Mouse (Mus musculus): ENCODE data around the gene Atxn2l. TPM values are rescaled to one million over a fixed set of nuclear protein-coding genes. Genes with fewer than 3 reads are reported as not detected.

The Atxn2l gene
- polyA plus RNA-seq, 1 experiment, result 956 TPM

DNA sequence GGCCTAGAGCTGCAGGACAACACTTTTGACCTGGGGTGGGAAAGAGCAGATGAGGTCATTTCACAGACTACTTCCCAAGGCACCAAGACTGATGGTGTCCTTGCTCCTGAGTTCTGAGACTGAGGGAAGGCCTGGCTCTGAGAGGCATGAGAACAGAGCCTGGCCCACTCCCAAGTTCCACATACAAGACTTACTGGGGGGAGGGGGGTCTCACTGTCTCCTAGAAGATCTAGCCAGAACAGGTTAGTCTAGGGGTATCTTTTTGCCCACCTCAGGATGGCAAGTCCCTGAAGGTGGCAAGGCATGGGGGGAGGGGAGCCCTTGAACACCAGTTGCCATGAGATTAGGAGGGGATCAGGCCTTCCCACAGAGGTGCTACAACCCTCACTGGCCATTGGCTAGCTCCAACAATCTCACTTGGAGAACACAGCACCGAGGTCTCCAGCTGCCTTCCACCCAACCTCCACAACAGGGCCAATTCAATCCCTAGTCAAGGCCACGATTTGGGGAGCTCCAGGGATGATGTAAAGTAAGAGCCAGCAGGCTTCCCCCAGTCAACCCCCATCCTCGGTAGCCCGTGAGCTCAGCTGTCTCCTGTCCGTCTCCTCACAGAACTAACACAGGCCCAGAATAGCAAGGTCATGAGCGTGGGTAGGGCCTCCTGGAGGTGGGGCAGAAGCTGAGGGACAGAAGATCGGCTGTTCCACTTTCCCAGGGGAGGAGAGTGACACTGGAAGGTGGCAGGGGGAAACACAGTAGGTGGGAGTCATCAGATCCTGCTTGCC, 37.8 kb downstream of the Atxn2l start:
- Histone ChIP-seq H3K27me3 (replicated peaks) (peaks cover 5% of the 10 kb centered on the region), H3K4me1 (peaks cover 100% of the 10 kb centered on the region), H3K36me3 (replicated peaks; ENCODE audit: low read length) (peaks cover 83% of the 10 kb centered on the region), H3K9me3 (no peaks in the 10 kb centered on the region), H3K4me3 (replicated peaks) (peak overlapping the region; percentile 86)
- no peak for TF ChIP-seq FLI1 (IDR thresholded peaks at IDR 0.05; ENCODE audit: low read length)
- no peak for TF ChIP-seq GATA1 (IDR thresholded peaks at IDR 0.05; ENCODE audit: borderline replicate concordance, low read length)

DNA sequence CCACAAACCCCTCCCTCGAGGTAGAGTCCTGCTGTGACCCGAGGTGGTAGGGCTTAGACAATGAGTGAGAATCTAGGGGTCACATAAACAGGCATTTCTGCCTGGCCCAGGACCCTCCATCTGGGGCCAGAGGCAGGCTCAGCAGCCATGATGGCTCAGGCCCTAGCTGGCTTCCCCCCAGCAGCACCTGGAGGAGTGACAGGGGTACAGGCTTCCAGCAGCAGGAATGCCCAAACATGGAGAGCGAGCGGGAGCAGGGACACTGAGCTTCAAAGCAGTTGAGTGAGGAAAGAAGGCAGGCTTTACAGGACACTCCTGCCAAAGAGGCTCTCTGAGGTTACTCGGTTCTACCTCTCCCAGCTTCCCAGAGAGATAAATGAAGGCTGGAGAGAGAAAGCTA, 38.4 kb downstream of the Atxn2l start:
- H3K9me3 ChIP-seq, result no peaks in the 10 kb centered on the region
- peaks cover 6% of the 10 kb centered on the region for H3K27me3 ChIP-seq (replicated peaks)
- peaks cover 100% of the 10 kb centered on the region for H3K4me1 ChIP-seq
- TF ChIP-seq GATA1 (IDR thresholded peaks at IDR 0.05; ENCODE audit: borderline replicate concordance, low read length), result no peak
- H3K36me3 ChIP-seq (replicated peaks; ENCODE audit: low read length), result peaks cover 80% of the 10 kb centered on the region
- H3K4me3 ChIP-seq (replicated peaks), result peak overlapping the region; percentile 80

DNA sequence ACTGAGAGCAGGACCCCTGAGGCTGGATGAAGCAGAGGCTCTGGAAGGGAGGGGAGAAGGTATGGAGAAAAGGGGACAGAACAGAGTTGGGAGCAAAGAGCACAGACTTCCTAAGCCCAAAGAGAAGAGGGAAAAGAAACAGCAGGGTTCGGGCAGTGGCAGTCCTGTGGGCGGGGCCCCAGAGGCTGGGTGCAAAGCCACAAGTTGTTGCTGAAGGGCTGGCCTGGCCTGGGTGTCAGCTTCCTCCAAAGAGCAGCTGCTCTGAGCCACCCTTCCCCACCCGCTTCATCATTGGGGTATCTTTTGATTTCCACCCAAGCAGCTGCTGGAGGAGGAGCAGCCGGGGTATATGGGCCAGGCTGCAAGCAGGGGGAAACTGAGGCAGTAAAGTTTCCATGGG, 39.1 kb downstream of the Atxn2l start:
- H3K4me1 ChIP-seq, result peaks cover 100% of the 10 kb centered on the region
- peaks cover 79% of the 10 kb centered on the region for H3K36me3 ChIP-seq (replicated peaks; ENCODE audit: low read length)
- peak overlapping the region; percentile 80 for H3K4me3 ChIP-seq (replicated peaks)
- H3K27me3 ChIP-seq (replicated peaks), result peaks cover 6% of the 10 kb centered on the region
- H3K9me3 ChIP-seq, result no peaks in the 10 kb centered on the region
- TF ChIP-seq GATA1 (IDR thresholded peaks at IDR 0.05; ENCODE audit: borderline replicate concordance, low read length) (no peak), FLI1 (IDR thresholded peaks at IDR 0.05; ENCODE audit: low read length) (no peak)

DNA sequence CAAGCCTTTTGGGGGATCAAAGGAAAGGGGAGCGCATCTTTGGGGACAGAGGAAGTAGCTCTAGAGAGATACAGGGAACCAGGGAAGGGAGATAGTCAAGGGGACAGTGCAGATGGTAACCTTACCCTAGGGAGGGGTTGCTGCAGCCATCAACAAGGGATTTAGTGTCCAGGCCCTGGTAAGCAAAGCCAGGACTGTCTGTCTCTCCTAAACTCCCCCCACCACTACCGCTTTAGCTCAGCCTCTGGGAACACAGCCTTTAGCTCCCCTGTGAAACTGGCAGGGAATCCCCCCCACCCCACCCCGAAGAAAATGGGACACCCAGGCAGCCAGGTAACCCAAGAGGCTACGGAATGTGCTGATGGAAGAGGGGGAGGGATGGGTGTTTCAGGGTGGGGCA, 39.7 kb downstream of the Atxn2l start:
- peaks cover 6% of the 10 kb centered on the region for H3K27me3 ChIP-seq (replicated peaks)
- H3K4me3 ChIP-seq (replicated peaks), result peak overlapping the region; percentile 80
- TF ChIP-seq FLI1 (IDR thresholded peaks at IDR 0.05; ENCODE audit: low read length) (no peak), GATA1 (IDR thresholded peaks at IDR 0.05; ENCODE audit: borderline replicate concordance, low read length) (no peak)
- no peaks in the 10 kb centered on the region for H3K9me3 ChIP-seq
- peaks cover 100% of the 10 kb centered on the region for H3K4me1 ChIP-seq
- H3K36me3 ChIP-seq (replicated peaks; ENCODE audit: low read length), result peaks cover 78% of the 10 kb centered on the region

DNA sequence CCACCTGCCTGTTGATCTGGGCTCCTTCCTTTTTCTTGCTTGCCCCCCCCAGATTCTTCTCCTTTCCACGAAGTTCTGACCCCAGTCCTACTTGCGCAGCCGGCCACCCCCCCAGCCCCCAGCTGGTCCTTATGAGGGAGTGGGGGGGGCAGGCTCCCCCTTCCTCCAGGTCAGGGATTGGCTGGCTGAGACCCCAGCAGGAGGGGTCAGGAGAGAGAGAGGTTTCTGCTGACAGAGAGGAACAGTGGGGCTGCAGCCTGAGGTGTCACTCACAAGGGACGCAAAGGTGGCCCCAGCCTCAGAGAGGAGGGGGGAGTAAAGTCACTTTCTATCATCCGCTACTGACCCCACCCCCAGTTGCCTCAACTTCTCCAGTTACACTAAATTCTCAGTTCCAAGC, 40.2 kb downstream of the Atxn2l start, which contains the start of gene Atp2a1:
Gene Atp2a1 (minus strand): TSS at position 105 of the 400 bp plus-strand sequence.
- TF ChIP-seq FLI1 (IDR thresholded peaks at IDR 0.05; ENCODE audit: low read length) (no peak), GATA1 (IDR thresholded peaks at IDR 0.05; ENCODE audit: borderline replicate concordance, low read length) (no peak)
- Histone ChIP-seq H3K9me3 (no peaks in the 10 kb centered on the region), H3K36me3 (replicated peaks; ENCODE audit: low read length) (peaks cover 78% of the 10 kb centered on the region), H3K27me3 (replicated peaks) (peaks cover 6% of the 10 kb centered on the region), H3K4me1 (peaks cover 100% of the 10 kb centered on the region), H3K4me3 (replicated peaks) (peak within 1 kb of the TSS; percentile 80)

DNA sequence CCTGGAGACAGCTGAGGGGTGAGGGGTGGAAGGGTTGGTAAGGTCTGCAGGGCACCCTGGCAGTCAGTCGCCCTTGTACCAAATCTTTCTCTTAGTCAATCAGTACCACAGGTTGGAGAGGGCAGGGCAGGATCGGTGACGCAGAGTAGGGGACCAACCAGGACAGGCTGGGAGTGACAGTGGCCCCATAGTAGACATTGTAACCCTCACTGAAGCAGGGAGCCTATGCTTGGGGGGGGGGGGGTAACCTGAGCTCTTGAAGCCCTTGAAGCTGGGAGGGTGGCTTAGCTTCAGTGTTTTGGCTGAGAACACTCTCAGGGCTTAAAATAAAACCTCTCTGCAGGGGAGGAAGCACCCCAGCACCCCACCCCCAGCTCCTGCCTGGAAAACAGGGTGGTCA, 41.6 kb downstream of the Atxn2l start:
- Histone ChIP-seq H3K4me1 (peaks cover 100% of the 10 kb centered on the region), H3K36me3 (replicated peaks; ENCODE audit: low read length) (peaks cover 78% of the 10 kb centered on the region), H3K27me3 (replicated peaks) (peaks cover 6% of the 10 kb centered on the region), H3K4me3 (replicated peaks) (no peak overlapping the region), H3K9me3 (no peaks in the 10 kb centered on the region)
- TF ChIP-seq FLI1 (IDR thresholded peaks at IDR 0.05; ENCODE audit: low read length) (no peak), GATA1 (IDR thresholded peaks at IDR 0.05; ENCODE audit: borderline replicate concordance, low read length) (no peak)

DNA sequence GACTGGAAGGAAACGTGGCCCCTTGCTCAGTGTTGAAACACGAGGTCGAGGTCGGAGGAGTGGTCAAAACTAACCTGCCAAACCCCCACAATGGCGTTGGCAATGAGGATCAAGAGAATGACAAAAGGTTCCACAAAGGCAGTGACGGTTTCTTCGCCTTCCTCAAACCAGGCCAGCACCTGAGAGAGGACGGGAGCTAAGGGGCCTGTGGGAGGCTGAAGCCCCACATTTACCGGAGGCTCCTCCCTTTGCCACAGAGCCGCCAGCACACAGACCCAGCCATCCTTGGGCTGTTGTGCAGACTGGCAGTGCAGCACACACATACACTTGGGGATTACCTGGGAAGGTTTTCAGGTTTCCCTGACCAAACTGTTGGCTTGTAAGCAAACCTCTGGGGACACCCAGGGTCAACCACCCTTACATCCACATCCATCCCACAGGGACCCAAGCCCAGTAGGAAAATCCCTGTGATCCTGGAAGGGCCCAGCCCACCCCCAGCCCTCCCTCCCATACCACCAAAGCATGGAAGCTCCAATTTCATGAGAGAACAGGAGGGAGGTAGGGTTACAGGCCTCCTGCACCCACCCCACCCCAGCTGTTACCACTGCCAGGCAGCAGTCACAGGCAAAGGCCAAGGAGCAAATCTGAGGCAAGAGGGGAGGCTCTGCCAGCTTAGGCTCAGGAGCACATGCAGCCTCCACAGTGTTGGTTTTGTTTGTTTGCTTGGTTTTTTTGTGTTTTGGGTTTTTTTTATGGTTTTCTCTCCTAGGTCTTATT, 42.4 kb downstream of the Atxn2l start:
- peaks cover 100% of the 10 kb centered on the region for H3K4me1 ChIP-seq
- H3K36me3 ChIP-seq (replicated peaks; ENCODE audit: low read length), result peaks cover 79% of the 10 kb centered on the region

DNA sequence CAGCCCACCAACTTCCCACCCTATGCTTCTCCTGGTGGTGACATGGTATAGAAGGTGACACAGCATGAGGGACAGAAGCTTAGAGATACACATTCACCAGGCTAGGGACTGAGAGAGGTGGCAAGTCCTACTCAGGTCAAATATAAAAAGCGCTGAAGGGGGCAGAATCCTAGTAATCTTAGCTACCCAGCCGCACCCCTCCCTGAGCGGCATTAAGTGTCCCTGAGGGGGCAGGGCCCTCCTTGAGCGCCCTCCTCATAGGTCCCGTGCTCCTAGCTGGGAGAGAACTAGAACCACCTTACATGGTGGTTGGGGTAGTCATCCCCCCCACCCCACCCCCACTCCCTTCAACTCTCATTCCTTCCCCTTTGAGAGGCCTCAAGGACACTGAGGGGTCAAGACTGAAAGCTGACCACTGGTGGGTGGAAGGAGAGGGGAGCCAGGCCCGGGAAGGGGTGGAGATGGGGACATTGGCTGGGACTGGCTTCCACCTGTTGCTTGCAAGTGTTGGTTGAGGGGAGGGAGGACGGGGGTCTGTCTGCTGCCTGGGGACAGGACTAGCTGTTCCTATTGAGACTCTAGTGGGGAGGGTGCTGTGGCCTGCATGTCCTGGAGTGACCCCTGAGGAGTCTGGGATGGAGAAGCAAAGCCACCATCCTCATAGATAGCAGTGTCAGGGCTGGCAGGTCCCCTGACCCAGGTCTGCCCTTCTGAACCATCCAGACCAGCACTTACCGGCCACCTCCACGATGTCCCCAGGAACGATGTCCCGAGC, 44.2 kb downstream of the Atxn2l start:
- peaks cover 6% of the 10 kb centered on the region for H3K27me3 ChIP-seq (replicated peaks)
- peaks cover 73% of the 10 kb centered on the region for H3K36me3 ChIP-seq (replicated peaks; ENCODE audit: low read length)
- peaks cover 95% of the 10 kb centered on the region for H3K4me1 ChIP-seq
- TF ChIP-seq GATA1 (IDR thresholded peaks at IDR 0.05; ENCODE audit: borderline replicate concordance, low read length), result no peak
- no peak for TF ChIP-seq FLI1 (IDR thresholded peaks at IDR 0.05; ENCODE audit: low read length)
- peak overlapping the region; percentile 71 for H3K4me3 ChIP-seq (replicated peaks)
- H3K9me3 ChIP-seq, result no peaks in the 10 kb centered on the region

More for the DNA sequence above, 42.4 kb downstream of the Atxn2l start:
- H3K4me3 ChIP-seq (replicated peaks), result no peak overlapping the region
- TF ChIP-seq GATA1 (IDR thresholded peaks at IDR 0.05; ENCODE audit: borderline replicate concordance, low read length) (no peak), FLI1 (IDR thresholded peaks at IDR 0.05; ENCODE audit: low read length) (no peak)
- H3K9me3 ChIP-seq, result no peaks in the 10 kb centered on the region
- peaks cover 6% of the 10 kb centered on the region for H3K27me3 ChIP-seq (replicated peaks)

DNA sequence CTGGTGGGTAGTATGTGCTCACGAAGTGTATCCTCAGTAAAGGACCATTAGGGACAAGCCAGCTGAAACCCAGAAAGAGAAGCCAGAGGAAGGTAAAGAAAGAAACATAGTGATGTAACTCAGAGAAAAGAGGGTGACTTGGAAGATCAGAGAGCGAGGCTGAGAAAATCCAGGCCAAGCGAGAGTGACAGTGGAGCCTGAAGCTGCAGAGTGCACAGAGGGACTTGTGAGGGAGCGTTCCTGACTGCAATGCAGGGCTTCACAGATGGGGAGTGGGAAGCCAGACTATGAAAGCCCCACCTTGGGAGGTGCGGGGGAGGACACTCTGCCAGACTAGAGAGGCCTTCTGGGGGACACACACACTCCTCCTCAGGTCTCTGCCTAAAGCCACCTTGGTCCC, 45.0 kb downstream of the Atxn2l start:
- H3K27me3 ChIP-seq (replicated peaks), result peaks cover 6% of the 10 kb centered on the region
- H3K4me1 ChIP-seq, result peaks cover 94% of the 10 kb centered on the region
- TF ChIP-seq FLI1 (IDR thresholded peaks at IDR 0.05; ENCODE audit: low read length), result no peak
- no peak for TF ChIP-seq GATA1 (IDR thresholded peaks at IDR 0.05; ENCODE audit: borderline replicate concordance, low read length)
- no peaks in the 10 kb centered on the region for H3K9me3 ChIP-seq
- no peak overlapping the region for H3K4me3 ChIP-seq (replicated peaks)
- H3K36me3 ChIP-seq (replicated peaks; ENCODE audit: low read length), result peaks cover 75% of the 10 kb centered on the region

All from megakaryocyte, embryonic 14.5 days (primary cell).